Mouse (Mus musculus): ENCODE results near the gene 4930442H23Rik. TPM values are rescaled to one million over a fixed set of nuclear protein-coding genes. Genes with fewer than 3 reads are reported as not detected.

Gene 4930442H23Rik
- polyA plus RNA-seq, 1 experiment from 2014 or later = not detected

- WGBS = 51% methylated on average over 11 of the region's 11 CpGs
- H3K4me2 ChIP-seq (ENCODE audit: low read depth, low read length) = peak overlapping the region; percentile 98
- H3K4me1 ChIP-seq (ENCODE audit: control insufficient read depth, insufficient read depth, low read length) = peaks cover 58% of the 10 kb centered on the region
- H3K4me3 ChIP-seq (replicated peaks; ENCODE audit: low read length) = peak overlapping the region; percentile 89
- no peaks in the 10 kb centered on the region for H3K9me3 ChIP-seq (replicated peaks; ENCODE audit: control insufficient read depth, low read length)
- no peak for ATAC-seq (ENCODE audit: insufficient read depth, low FRiP score)
- peak overlapping the region; percentile 91 for H3K9ac ChIP-seq (ENCODE audit: low read length)
- H3K27ac ChIP-seq (ENCODE audit: low read length) = peak overlapping the region; percentile 94
- peaks cover 7% of the 10 kb centered on the region for H3K36me3 ChIP-seq (ENCODE audit: control insufficient read depth, insufficient read depth, low read length)
- no peaks in the 10 kb centered on the region; the same call in 1 of the 2 replicates for H3K27me3 ChIP-seq (ENCODE audit: control insufficient read depth, insufficient read depth, low read length)
Observed at GRCm38 (mm10) chr10:81138821-81139528, 44.7 kb downstream of the 4930442H23Rik start.

DNA sequence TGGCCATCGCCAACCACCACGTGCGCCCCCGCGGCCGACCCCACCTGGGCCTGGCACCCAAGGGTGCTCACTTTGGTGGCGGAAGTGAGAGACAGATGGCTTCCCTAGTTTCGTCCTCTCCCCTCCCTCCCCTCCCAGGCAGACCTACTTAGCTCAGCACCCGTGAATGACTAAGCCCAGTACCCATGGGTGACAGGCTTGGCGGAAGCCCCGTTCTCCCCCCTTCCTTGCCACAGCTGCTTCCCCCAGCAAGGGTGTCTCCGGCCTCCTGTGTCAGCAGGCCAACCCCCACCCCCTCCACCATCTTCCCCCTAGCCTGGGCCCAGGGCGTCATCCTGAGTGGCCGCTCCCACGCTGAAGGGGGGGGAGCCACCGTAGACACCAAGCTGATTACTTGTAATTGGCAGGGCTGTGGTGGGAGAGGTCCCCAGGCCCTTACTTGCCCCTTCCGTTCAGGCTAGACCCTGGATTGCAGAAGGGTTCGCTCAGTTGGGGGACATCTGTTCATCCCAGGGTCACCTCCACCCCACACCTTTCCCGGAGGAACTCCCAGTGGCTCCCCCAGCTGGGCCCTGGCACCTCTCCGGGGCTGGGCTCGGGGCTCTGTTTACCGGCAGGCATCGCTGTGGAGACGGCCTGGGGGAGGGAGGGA is 45.4 kb downstream of the 4930442H23Rik start:
- no peaks in the 10 kb centered on the region; the same call in 1 of the 2 replicates for H3K36me3 ChIP-seq (ENCODE audit: control insufficient read depth, insufficient read depth, low read length)
- peak overlapping the region; percentile 98 for H3K4me2 ChIP-seq (ENCODE audit: low read depth, low read length)
- H3K27ac ChIP-seq (ENCODE audit: low read length) = peak overlapping the region; percentile 94
- H3K9me3 ChIP-seq (replicated peaks; ENCODE audit: control insufficient read depth, low read length) = no peaks in the 10 kb centered on the region
- H3K9ac ChIP-seq (ENCODE audit: low read length) = peak overlapping the region; percentile 91
- H3K4me3 ChIP-seq (replicated peaks; ENCODE audit: low read length) = peak overlapping the region; percentile 89
- no peaks in the 10 kb centered on the region; the same call in 1 of the 2 replicates for H3K27me3 ChIP-seq (ENCODE audit: control insufficient read depth, insufficient read depth, low read length)
- peaks cover 61% of the 10 kb centered on the region for H3K4me1 ChIP-seq (ENCODE audit: control insufficient read depth, insufficient read depth, low read length)
- ATAC-seq (ENCODE audit: insufficient read depth, low FRiP score) = no peak
- WGBS = 0% methylated on average over 24 of the region's 24 CpGs

- peak; percentile 90 for ATAC-seq (ENCODE audit: insufficient read depth, low FRiP score)
- H3K36me3 ChIP-seq (ENCODE audit: control insufficient read depth, insufficient read depth, low read length) = no peaks in the 10 kb centered on the region; the same call in 1 of the 2 replicates
- H3K27ac ChIP-seq (ENCODE audit: low read length) = peak overlapping the region; percentile 100
- peak overlapping the region; percentile 99 for H3K9ac ChIP-seq (ENCODE audit: low read length)
- no peaks in the 10 kb centered on the region for H3K9me3 ChIP-seq (replicated peaks; ENCODE audit: control insufficient read depth, low read length)
- WGBS = under 1% methylated on average over 74 of the region's 89 CpGs
- peaks cover 56% of the 10 kb centered on the region for H3K4me1 ChIP-seq (ENCODE audit: control insufficient read depth, insufficient read depth, low read length)
- no peaks in the 10 kb centered on the region; the same call in 1 of the 2 replicates for H3K27me3 ChIP-seq (ENCODE audit: control insufficient read depth, insufficient read depth, low read length)
- H3K4me3 ChIP-seq (replicated peaks; ENCODE audit: low read length) = peak overlapping the region; percentile 96
- peak overlapping the region; percentile 98 for H3K4me2 ChIP-seq (ENCODE audit: low read depth, low read length)
Observed at GRCm38 (mm10) chr10:81137252-81138130, 46.2 kb downstream of the 4930442H23Rik start.

DNA sequence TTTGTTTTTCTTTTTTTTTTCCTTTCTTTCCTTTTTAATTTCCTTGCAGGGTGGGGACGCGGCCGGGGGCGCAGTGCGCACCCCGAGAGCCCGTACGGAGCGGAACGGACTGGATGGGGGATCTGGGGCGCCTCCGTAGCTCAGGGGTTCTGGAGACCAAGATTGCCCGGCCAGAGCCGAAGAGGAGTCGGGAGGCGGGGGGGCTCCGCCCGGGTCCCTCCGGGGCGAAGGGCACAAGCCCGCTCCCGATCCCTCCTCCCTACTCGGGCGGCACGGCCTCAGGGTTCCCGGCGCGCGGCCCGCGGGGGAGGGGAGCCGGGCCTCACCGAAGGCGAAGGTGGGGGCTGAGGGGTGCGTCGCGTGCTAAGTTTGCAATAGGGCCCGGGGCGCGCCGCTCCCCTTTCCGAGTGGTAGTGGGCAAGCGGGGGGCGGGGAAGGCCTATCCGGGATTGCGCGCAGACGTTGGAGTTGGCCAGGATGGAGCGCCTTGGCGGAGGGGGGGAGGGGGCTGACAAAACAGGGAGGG is 46.9 kb downstream of the 4930442H23Rik start:
- peak overlapping the region; percentile 96 for H3K4me3 ChIP-seq (replicated peaks; ENCODE audit: low read length)
- H3K9me3 ChIP-seq (replicated peaks; ENCODE audit: control insufficient read depth, low read length) = no peaks in the 10 kb centered on the region
- H3K4me2 ChIP-seq (ENCODE audit: low read depth, low read length) = peak overlapping the region; percentile 98
- H3K36me3 ChIP-seq (ENCODE audit: control insufficient read depth, insufficient read depth, low read length) = no peaks in the 10 kb centered on the region; the same call in 1 of the 2 replicates
- no peaks in the 10 kb centered on the region; the same call in 1 of the 2 replicates for H3K27me3 ChIP-seq (ENCODE audit: control insufficient read depth, insufficient read depth, low read length)
- H3K27ac ChIP-seq (ENCODE audit: low read length) = peak overlapping the region; percentile 100
- WGBS = under 1% methylated on average over 45 of the region's 50 CpGs
- H3K9ac ChIP-seq (ENCODE audit: low read length) = peak overlapping the region; percentile 99
- H3K4me1 ChIP-seq (ENCODE audit: control insufficient read depth, insufficient read depth, low read length) = peaks cover 52% of the 10 kb centered on the region
- ATAC-seq (ENCODE audit: insufficient read depth, low FRiP score) = peak; percentile 7

DNA sequence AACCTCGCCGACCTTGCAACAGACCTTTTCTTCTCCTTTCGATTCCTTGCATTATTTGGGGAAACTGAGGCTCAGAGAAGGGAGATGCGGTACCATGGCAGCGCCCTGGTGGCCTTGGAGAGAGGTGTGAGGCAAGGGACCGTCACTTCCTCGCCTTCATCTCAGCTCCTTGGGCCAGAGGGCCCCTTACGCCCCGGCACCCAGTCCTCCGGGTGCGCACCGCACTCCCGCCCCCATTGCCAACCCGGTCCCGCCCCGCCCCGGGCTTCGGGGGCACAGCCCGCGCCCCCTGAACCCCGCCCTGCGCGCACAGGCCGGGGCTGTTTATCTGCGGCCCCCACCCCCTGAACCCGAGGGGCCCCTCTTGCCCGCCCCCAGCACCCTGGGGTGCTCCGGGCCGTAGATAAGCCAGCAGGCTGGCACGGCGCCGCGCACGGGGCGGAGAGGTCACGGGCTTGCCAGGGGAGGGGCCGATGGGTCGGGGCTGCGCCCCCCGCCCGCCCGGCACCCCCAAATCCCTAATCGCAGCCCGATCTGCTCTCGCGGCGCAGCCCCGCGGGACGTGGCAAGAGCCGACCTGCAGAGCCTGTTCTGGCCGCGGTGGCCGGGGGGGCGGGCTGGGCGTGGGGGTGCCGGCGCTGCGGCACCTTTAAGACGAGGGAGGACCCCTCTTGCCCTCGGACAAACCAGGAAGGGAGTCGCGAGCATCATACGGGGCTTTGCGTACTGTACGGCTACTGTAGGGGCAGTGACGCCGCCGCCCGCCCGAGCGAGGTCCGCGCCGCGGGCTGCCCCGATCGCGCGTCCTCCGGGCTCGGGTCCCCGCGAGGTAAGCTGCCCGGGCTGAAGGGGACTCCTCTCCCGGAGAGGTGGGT is 47.6 kb downstream of the 4930442H23Rik start:
- H3K9ac ChIP-seq (ENCODE audit: low read length) = peak overlapping the region; percentile 99
- ATAC-seq (ENCODE audit: insufficient read depth, low FRiP score) = peak; percentile 52
- peak overlapping the region; percentile 100 for H3K27ac ChIP-seq (ENCODE audit: low read length)
- H3K4me1 ChIP-seq (ENCODE audit: control insufficient read depth, insufficient read depth, low read length) = peaks cover 45% of the 10 kb centered on the region
- under 1% methylated on average over 83 of the region's 86 CpGs for WGBS
- peak overlapping the region; percentile 96 for H3K4me3 ChIP-seq (replicated peaks; ENCODE audit: low read length)
- no peaks in the 10 kb centered on the region; the same call in 1 of the 2 replicates for H3K36me3 ChIP-seq (ENCODE audit: control insufficient read depth, insufficient read depth, low read length)
- no peaks in the 10 kb centered on the region for H3K9me3 ChIP-seq (replicated peaks; ENCODE audit: control insufficient read depth, low read length)
- H3K27me3 ChIP-seq (ENCODE audit: control insufficient read depth, insufficient read depth, low read length) = no peaks in the 10 kb centered on the region; the same call in 1 of the 2 replicates
- peak overlapping the region; percentile 98 for H3K4me2 ChIP-seq (ENCODE audit: low read depth, low read length)

DNA sequence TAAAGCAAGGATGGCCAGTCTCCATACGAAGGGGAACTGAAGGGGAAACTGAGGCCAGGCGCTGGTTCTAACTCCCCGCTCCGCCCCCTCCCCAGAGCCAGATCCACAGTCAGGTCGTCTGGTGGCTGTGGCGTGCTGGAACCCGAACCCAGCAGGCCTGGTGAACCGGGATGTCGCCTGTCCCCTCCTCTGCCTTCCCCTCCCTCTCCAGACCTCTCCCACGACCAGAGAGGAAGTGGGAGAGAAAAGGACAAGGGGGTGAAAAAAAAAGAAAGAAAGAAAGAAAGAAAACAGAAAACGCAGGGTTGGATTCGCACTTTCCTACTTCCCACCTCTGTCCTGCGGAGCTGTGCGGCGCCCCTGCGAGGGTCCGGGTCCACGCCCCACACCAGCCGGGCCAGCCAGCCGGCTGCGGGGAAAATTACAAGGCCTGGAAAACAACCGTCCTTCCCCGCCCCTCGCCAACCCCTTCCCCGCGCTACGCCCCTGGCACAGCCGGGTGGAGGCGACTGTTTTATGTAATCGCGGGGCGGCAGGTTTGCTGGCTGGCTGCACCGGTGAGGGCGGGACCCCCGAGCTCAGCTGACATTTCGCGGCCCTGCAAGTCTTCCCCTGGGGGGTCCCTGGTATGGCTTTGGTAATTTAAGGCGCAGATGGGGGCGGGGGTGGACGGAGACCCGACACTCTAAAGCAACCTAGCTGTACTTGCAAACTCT is 48.5 kb downstream of the 4930442H23Rik start, which contains the start of gene Zbtb7a:
TSS of gene Zbtb7a (plus strand) at position 255 of the 716 bp plus-strand sequence.
- no peaks in the 10 kb centered on the region for H3K9me3 ChIP-seq (replicated peaks; ENCODE audit: control insufficient read depth, low read length)
- WGBS = 3% methylated on average over 41 of the region's 41 CpGs

GRCm38 (mm10) chr10:81134181-81134587 is 49.5 kb downstream of the 4930442H23Rik start:
- H3K4me2 ChIP-seq (ENCODE audit: low read depth, low read length) = peak overlapping the region; percentile 98
- H3K27ac ChIP-seq (ENCODE audit: low read length) = peak overlapping the region; percentile 100
- peak overlapping the region; percentile 54; the same call in 1 of the 2 replicates for H3K9ac ChIP-seq (ENCODE audit: low read length)
- peaks cover 34% of the 10 kb centered on the region for H3K4me1 ChIP-seq (ENCODE audit: control insufficient read depth, insufficient read depth, low read length)
- H3K27me3 ChIP-seq (ENCODE audit: control insufficient read depth, insufficient read depth, low read length) = no peaks in the 10 kb centered on the region; the same call in 1 of the 2 replicates
- ATAC-seq (ENCODE audit: insufficient read depth, low FRiP score) = no peak
- peak overlapping the region; percentile 96 for H3K4me3 ChIP-seq (replicated peaks; ENCODE audit: low read length)
- no peaks in the 10 kb centered on the region for H3K9me3 ChIP-seq (replicated peaks; ENCODE audit: control insufficient read depth, low read length)
- WGBS = 5% methylated on average over 16 of the region's 16 CpGs
- H3K36me3 ChIP-seq (ENCODE audit: control insufficient read depth, insufficient read depth, low read length) = no peaks in the 10 kb centered on the region

More for the DNA sequence above, 48.5 kb downstream of the 4930442H23Rik start, which contains the start of gene Zbtb7a:
- Histone ChIP-seq H3K36me3 (ENCODE audit: control insufficient read depth, insufficient read depth, low read length) (no peaks in the 10 kb centered on the region), H3K27me3 (ENCODE audit: control insufficient read depth, insufficient read depth, low read length) (no peaks in the 10 kb centered on the region; the same call in 1 of the 2 replicates), H3K4me2 (ENCODE audit: low read depth, low read length) (peak within 1 kb of the TSS; percentile 98), H3K9ac (ENCODE audit: low read length) (peak within 1 kb of the TSS; percentile 99), H3K27ac (ENCODE audit: low read length) (peak within 1 kb of the TSS; percentile 100), H3K4me1 (ENCODE audit: control insufficient read depth, insufficient read depth, low read length) (peaks cover 37% of the 10 kb centered on the region), H3K4me3 (replicated peaks; ENCODE audit: low read length) (peak within 1 kb of the TSS; percentile 96)
- ATAC-seq (ENCODE audit: insufficient read depth, low FRiP score) = no peak
